Mouse (Mus musculus): ENCODE data around the gene Slc25a12. TPM values are rescaled to one million over a fixed set of nuclear protein-coding genes. Genes with fewer than 3 reads are reported as not detected.

Gene Slc25a12
- polyA plus RNA-seq, 1 experiment, result 52.2 TPM

DNA sequence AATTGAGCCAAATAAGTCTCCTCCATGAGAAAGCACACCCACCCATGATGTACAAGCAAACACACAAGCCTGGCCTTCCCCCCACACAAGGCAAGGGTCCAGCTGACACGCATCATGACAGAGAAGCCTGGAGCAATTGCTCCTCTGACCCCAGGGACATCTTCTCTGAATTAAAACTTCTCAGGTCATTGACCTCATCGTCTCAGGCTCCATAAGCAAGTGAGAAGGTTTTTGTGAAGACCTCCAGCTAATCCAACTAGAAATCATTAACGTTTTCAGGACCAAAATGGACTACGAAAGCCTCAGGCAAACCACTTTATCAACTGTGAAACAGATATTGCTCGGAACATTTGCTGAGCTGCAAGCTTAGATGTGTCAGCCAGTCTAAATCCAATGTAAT lies 76.0 kb downstream of the Slc25a12 start:
- no peaks in the 10 kb centered on the region for H3K4me1 ChIP-seq (replicated peaks; ENCODE audit: control insufficient read depth, insufficient read depth, low read length)
- H3K4me3 ChIP-seq (ENCODE audit: control insufficient read depth, insufficient read depth, low read length), result no peak overlapping the region
- no peaks in the 10 kb centered on the region for H3K27me3 ChIP-seq (ENCODE audit: control insufficient read depth, insufficient read depth, low read length)
- DNase-seq, result no peak
- H3K36me3 ChIP-seq (ENCODE audit: control insufficient read depth, insufficient read depth, low read length), result peaks cover 27% of the 10 kb centered on the region
- 95% methylated on average over 5 of the region's 5 CpGs for WGBS
- TF ChIP-seq POLR2A (IDR thresholded peaks at IDR 0.05; ENCODE audit: control insufficient read depth, extremely low read depth, insufficient read depth, low read length, poor library complexity) (no peak), CTCF (IDR thresholded peaks at IDR 0.05; ENCODE audit: borderline replicate concordance, control insufficient read depth, extremely low read depth, insufficient read depth, low read length, poor library complexity) (no peak)
- no peak overlapping the region for H3K27ac ChIP-seq (ENCODE audit: control insufficient read depth, insufficient read depth, low read length)

DNA sequence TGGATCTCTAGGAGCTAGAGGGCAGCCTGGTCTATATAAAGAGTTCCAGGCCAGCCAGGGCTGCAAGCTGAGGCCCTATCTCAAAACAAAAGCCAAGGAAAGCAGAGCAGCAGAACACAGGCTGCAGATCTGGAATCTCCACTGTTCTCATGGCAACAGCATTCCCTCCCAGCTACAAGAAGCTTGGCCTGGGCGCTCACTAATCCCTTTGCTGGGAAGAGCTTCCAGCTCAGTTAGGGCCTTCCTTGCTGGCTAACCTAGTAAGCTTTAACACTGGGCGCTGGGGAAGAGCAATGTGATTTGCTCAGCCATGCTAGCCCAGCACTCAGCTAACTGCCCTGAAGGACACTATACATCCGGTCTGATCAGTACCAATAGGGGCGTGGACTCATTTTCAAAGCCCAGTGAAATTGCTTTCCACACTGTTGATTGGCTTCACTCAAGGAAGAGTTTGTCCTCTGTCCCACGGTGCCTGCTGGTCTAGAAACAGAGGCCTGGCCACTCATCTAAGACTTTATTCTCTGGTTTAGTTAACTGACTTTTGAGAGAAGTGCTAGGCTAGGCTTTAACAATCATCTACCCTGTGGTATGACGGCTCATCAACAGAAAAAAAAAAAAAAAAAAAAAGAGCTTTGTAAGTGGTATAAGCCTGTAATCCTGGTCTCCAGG lies 77.3 kb downstream of the Slc25a12 start:
- Histone ChIP-seq H3K27ac (ENCODE audit: control insufficient read depth, insufficient read depth, low read length) (no peak overlapping the region), H3K36me3 (ENCODE audit: control insufficient read depth, insufficient read depth, low read length) (peaks cover 18% of the 10 kb centered on the region), H3K27me3 (ENCODE audit: control insufficient read depth, insufficient read depth, low read length) (no peaks in the 10 kb centered on the region), H3K4me1 (replicated peaks; ENCODE audit: control insufficient read depth, insufficient read depth, low read length) (no peaks in the 10 kb centered on the region), H3K4me3 (ENCODE audit: control insufficient read depth, insufficient read depth, low read length) (no peak overlapping the region)
- 97% methylated on average over 6 of the region's 6 CpGs for WGBS
- DNase-seq, result no peak
- TF ChIP-seq POLR2A (IDR thresholded peaks at IDR 0.05; ENCODE audit: control insufficient read depth, extremely low read depth, insufficient read depth, low read length, poor library complexity) (no peak), CTCF (IDR thresholded peaks at IDR 0.05; ENCODE audit: borderline replicate concordance, control insufficient read depth, extremely low read depth, insufficient read depth, low read length, poor library complexity) (no peak)

DNA sequence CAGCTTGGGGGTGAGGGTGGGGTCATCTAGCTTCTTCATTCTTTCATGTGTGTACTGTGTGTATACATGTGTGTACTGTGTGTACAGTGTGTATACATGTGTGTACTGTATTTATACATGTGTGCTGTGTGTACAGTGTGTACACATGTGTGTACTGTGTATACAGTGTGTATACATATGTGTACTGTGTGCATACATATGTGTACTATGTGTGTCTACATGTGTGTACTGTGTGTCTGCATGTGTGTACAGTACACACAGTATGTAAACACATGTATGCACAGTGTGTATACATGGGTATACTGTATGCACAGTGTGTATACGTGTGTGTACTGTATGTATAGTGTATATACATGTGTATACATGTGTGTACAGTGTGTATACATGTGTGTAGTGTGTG lies 85.6 kb downstream of the Slc25a12 start:
- WGBS, result 100% methylated on average over 1 of the region's 1 CpGs

DNA sequence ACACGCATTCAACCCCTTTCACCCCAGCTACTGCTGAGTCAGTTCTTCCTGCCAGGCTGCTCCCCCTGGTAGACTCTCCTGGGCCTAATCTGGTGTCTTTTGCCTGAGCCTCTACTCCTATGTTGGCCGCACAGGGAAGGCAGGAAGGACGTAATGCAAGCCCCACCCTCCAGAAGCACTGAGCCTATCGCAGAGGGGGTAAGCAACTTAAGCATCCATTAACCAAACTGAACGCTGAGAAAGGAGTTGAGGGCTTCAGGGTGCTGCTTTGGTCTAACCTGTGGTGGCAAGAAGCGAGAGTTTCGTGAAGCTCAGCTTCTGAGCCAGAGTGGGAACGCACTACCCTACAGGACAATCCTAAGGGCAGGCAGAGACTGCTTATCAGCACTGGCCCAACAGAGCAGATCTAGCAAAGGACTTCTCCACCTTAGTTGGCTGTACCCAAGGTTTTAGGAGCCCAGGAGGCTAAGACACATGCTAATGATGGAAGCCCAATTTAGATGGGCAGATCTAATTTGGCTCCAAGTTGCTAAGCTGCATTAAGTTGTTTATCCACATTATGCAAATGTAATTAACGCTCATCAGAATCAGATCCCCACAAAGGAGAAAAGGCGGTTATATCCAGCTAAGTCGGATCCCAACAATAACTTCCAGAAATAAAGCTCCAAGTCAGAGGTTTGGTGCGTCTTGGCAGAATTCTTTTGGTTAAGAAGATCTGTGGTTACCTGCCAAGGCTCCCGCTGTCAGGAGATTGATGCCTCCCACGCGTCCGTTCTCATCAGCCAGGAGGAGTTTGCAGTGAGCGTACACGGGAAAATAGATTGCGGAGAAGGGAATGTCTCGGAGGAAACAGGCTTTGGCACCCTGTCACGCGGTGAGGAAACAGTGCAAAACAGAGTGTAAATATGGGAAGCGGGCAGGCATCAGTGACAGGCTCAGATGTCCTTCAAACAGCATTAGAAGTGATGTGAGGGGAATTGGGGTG lies 88.5 kb downstream of the Slc25a12 start:
- no peak for TF ChIP-seq CTCF (IDR thresholded peaks at IDR 0.05; ENCODE audit: borderline replicate concordance, control insufficient read depth, extremely low read depth, insufficient read depth, low read length, poor library complexity)
- no peak for TF ChIP-seq POLR2A (IDR thresholded peaks at IDR 0.05; ENCODE audit: control insufficient read depth, extremely low read depth, insufficient read depth, low read length, poor library complexity)
- no peak overlapping the region for H3K4me3 ChIP-seq (ENCODE audit: control insufficient read depth, insufficient read depth, low read length)
- H3K4me1 ChIP-seq (replicated peaks; ENCODE audit: control insufficient read depth, insufficient read depth, low read length), result no peaks in the 10 kb centered on the region
- no peaks in the 10 kb centered on the region for H3K27me3 ChIP-seq (ENCODE audit: control insufficient read depth, insufficient read depth, low read length)
- WGBS, result 95% methylated on average over 23 of the region's 23 CpGs
- H3K36me3 ChIP-seq (ENCODE audit: control insufficient read depth, insufficient read depth, low read length), result peaks cover 40% of the 10 kb centered on the region
- no peak overlapping the region for H3K27ac ChIP-seq (ENCODE audit: control insufficient read depth, insufficient read depth, low read length)
- no peak for DNase-seq

More for the DNA sequence above, 85.6 kb downstream of the Slc25a12 start:
- Histone ChIP-seq H3K27ac (ENCODE audit: control insufficient read depth, insufficient read depth, low read length) (no peak overlapping the region), H3K27me3 (ENCODE audit: control insufficient read depth, insufficient read depth, low read length) (no peaks in the 10 kb centered on the region), H3K4me1 (replicated peaks; ENCODE audit: control insufficient read depth, insufficient read depth, low read length) (no peaks in the 10 kb centered on the region), H3K4me3 (ENCODE audit: control insufficient read depth, insufficient read depth, low read length) (no peak overlapping the region), H3K36me3 (ENCODE audit: control insufficient read depth, insufficient read depth, low read length) (peaks cover 24% of the 10 kb centered on the region)
- no peak for TF ChIP-seq POLR2A (IDR thresholded peaks at IDR 0.05; ENCODE audit: control insufficient read depth, extremely low read depth, insufficient read depth, low read length, poor library complexity)
- no peak for TF ChIP-seq CTCF (IDR thresholded peaks at IDR 0.05; ENCODE audit: borderline replicate concordance, control insufficient read depth, extremely low read depth, insufficient read depth, low read length, poor library complexity)
- no peak for DNase-seq

- Histone ChIP-seq H3K27ac (ENCODE audit: control insufficient read depth, insufficient read depth, low read length) (no peak overlapping the region), H3K36me3 (ENCODE audit: control insufficient read depth, insufficient read depth, low read length) (peaks cover 32% of the 10 kb centered on the region), H3K27me3 (ENCODE audit: control insufficient read depth, insufficient read depth, low read length) (no peaks in the 10 kb centered on the region), H3K4me1 (replicated peaks; ENCODE audit: control insufficient read depth, insufficient read depth, low read length) (no peaks in the 10 kb centered on the region), H3K4me3 (ENCODE audit: control insufficient read depth, insufficient read depth, low read length) (no peak overlapping the region)
- no peak for TF ChIP-seq CTCF (IDR thresholded peaks at IDR 0.05; ENCODE audit: borderline replicate concordance, control insufficient read depth, extremely low read depth, insufficient read depth, low read length, poor library complexity)
- no peak for TF ChIP-seq POLR2A (IDR thresholded peaks at IDR 0.05; ENCODE audit: control insufficient read depth, extremely low read depth, insufficient read depth, low read length, poor library complexity)
- 97% methylated on average over 7 of the region's 7 CpGs for WGBS
- no peak for DNase-seq
These were observed 91.8 kb downstream of the Slc25a12 start for GRCm38 (mm10) chr2:71275734-71276133.

- no peak overlapping the region for H3K27ac ChIP-seq (ENCODE audit: control insufficient read depth, insufficient read depth, low read length)
- no peak for DNase-seq
- H3K4me3 ChIP-seq (ENCODE audit: control insufficient read depth, insufficient read depth, low read length), result 0 out of 2 replicates have a peak overlapping the region, but pooled peaks have one; percentile 5
- no peaks in the 10 kb centered on the region for H3K4me1 ChIP-seq (replicated peaks; ENCODE audit: control insufficient read depth, insufficient read depth, low read length)
- no peak for TF ChIP-seq CTCF (IDR thresholded peaks at IDR 0.05; ENCODE audit: borderline replicate concordance, control insufficient read depth, extremely low read depth, insufficient read depth, low read length, poor library complexity)
- no peak for TF ChIP-seq POLR2A (IDR thresholded peaks at IDR 0.05; ENCODE audit: control insufficient read depth, extremely low read depth, insufficient read depth, low read length, poor library complexity)
- WGBS, result 64% methylated on average over 22 of the region's 23 CpGs
- H3K27me3 ChIP-seq (ENCODE audit: control insufficient read depth, insufficient read depth, low read length), result no peaks in the 10 kb centered on the region
- peaks cover 26% of the 10 kb centered on the region for H3K36me3 ChIP-seq (ENCODE audit: control insufficient read depth, insufficient read depth, low read length)
These were observed 93.4 kb downstream of the Slc25a12 start for GRCm38 (mm10) chr2:71273955-71274679.

Data from thymus, adult 2 months (tissue).